Mouse (Mus musculus) cerebellum, adult 2 months (tissue): ENCODE results near the gene Bcas1. TPM values are rescaled to one million over a fixed set of nuclear protein-coding genes. Genes with fewer than 3 reads are reported as not detected.

Source experiments
- DNase-seq, 2 experiments: peaks; one replicate each; pipeline ENCODE4 v3.0.0; 2021
- H3K27ac ChIP-seq: fragments of 200-500 bp; 2 replicates; pipeline ENCODE4 v1.5.1; 2012; ENCODE audit warnings: low read length, control low read depth, inconsistent platforms; ENCODE audit not compliant: insufficient read depth
- H3K27me3 ChIP-seq: fragments of 200-500 bp; 2 replicates; pipeline ENCODE4 v1.6.1; 2012; ENCODE audit warnings: inconsistent platforms, mild to moderate bottlenecking, low read length, moderate library complexity; ENCODE audit not compliant: control insufficient read depth, insufficient read depth
- H3K4me1 ChIP-seq: fragments of 200-500 bp; 2 replicates; pipeline ENCODE4 v1.6.1; 2011; ENCODE audit warnings: low read length; ENCODE audit not compliant: control insufficient read depth, insufficient read depth
- H3K4me3 ChIP-seq: fragments of 200-500 bp; replicated peaks from 2 replicates; pipeline ENCODE3; 2011; ENCODE audit warnings: mild to moderate bottlenecking, low read depth, low read length, control low read depth; ENCODE audit not compliant: insufficient read depth
- CTCF ChIP-seq: fragments of 200-500 bp; IDR thresholded peaks from 2 replicates; pipeline ENCODE4 v1.5.1; 2011; ENCODE audit warnings: low read depth, mild to moderate bottlenecking, control low read depth, low read length, moderate library complexity, borderline replicate concordance; ENCODE audit not compliant: insufficient read depth
- POLR2A ChIP-seq: fragments of 200-500 bp; IDR thresholded peaks from 2 replicates; pipeline ENCODE4 v1.6.1; 2011; ENCODE audit warnings: low read length, control low read depth, borderline replicate concordance; ENCODE audit not compliant: insufficient read depth
- WGBS: fragments of 180-500 bp; shearing (Covaris S2); methylation state at CpG from one replicate; pipeline ENCODE4 v1.1.7; 2018; 5-methylcytosine and 5-hydroxymethylcytosine counted together
- polyA plus RNA-seq: library from polyadenylated mRNA; depleted of rRNA; stranded (reverse); fragments of >200 nt; gene quantifications from 2 replicates; pipeline ENCODE4 v1.2.3, GENCODE M21; 2012

The Bcas1 gene
- polyA plus RNA-seq, 1 experiment = 282 TPM

DNA sequence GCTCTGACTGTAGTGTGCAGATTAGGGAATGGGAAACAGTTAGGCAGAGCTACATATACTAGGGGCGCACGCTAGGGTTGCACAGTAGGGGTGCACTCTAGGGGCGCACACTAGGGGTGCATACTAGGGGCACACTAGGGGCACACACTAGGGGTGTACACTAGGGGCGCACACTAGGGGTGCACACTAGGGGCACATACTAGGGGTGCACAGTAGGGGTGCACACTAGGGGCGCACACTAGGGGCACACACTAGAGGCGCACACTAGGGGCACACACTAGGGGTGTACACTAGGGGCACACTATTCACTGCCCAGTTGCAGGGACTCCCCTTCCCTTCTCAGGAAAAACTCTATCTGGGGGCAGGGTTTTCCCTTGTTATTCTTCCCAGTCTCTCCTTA is 75.8 kb downstream of the Bcas1 start:
- TF ChIP-seq POLR2A (no peak), CTCF (no peak)
- Histone ChIP-seq H3K4me3 (no peak overlapping the region), H3K27ac (no peak overlapping the region), H3K4me1 (no peaks in the 10 kb centered on the region), H3K27me3 (no peaks in the 10 kb centered on the region)
- no peak for DNase-seq
- 81% methylated on average over 6 of the region's 6 CpGs for WGBS

DNA sequence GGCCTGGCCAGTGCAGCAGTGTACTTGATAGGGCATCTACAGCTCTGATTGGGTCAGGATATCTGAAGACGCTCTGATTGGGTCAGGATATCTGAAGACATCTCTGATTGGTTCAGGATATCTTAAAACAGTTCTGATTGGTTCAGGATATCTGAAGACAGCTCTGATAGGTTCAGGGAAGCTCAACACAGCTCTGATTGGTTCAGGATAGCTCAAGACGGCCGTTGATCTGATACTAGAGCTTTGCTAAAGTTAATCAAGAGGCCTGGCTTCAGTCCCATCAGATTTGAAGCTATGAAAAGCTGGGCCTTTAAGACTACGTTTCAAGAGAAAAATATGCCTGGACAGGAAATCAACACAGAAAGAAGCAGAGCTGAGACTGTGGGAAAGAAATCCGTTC is 77.9 kb downstream of the Bcas1 start:
- Histone ChIP-seq H3K4me3 (no peak overlapping the region), H3K27ac (no peak overlapping the region), H3K27me3 (no peaks in the 10 kb centered on the region), H3K4me1 (no peaks in the 10 kb centered on the region)
- 79% methylated on average over 5 of the region's 5 CpGs for WGBS
- DNase-seq = no peak
- TF ChIP-seq CTCF = no peak
- TF ChIP-seq POLR2A = no peak

DNA sequence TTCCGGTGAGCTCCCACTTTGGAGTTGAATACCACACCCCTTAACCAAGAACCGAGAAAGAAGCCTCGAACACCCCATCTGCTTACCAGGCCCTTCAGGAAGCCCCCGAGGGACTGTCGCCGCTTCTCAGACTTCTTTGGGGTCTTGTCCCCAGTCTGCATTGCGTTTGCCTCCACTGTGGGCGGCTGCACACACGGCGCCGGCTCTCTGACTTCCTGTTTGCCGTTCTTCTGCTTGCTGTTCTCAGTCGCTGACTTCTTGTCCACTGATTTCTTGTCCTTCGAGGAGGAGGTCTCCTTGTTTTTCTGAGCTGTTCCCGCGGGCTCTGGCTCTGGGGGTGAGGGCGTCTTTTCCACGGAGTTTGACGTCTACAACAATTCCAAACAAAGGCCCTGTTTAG is 78.5 kb downstream of the Bcas1 start:
- Histone ChIP-seq H3K4me1 (no peaks in the 10 kb centered on the region), H3K27ac (no peak overlapping the region), H3K27me3 (no peaks in the 10 kb centered on the region), H3K4me3 (no peak overlapping the region)
- TF ChIP-seq POLR2A (no peak), CTCF (no peak)
- WGBS = 74% methylated on average over 19 of the region's 19 CpGs
- no peak for DNase-seq

DNA sequence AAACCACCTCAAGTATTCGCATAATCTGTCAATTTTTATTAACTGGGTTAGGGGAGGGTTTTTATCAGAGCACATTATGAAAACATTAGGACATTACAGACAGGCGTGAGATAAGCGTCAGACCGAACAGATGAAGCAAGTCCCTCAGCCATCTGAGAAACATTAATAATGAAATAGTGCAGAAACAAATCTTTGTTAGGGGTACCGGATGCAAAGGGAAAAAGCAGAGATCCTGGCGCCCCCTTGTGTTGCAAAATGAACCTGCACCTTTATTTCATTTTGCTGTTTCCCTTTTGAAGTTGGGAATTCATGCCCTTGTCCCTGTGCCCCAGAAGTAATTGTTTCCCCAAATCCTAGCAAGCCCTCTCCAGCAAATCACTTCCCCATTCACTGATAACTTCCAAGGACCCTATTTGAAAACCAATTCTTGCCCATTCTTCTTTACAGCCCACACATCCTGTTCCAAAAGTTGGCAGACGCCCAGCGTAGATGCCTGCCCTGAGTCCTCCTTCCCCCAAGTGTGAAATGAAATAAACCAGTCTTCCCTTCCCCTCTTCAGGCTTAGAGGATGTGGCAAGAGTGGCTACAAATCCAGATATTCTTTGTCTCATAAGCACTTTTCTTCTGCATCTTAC is 80.4 kb downstream of the Bcas1 start:
- no peak overlapping the region for H3K4me3 ChIP-seq
- no peak for DNase-seq
- no peaks in the 10 kb centered on the region for H3K4me1 ChIP-seq
- H3K27me3 ChIP-seq = no peaks in the 10 kb centered on the region
- WGBS = 44% methylated on average over 8 of the region's 8 CpGs
- no peak for TF ChIP-seq POLR2A
- TF ChIP-seq CTCF = peak; percentile 33; the same call in 1 of the 2 replicates
- no peak overlapping the region for H3K27ac ChIP-seq

DNA sequence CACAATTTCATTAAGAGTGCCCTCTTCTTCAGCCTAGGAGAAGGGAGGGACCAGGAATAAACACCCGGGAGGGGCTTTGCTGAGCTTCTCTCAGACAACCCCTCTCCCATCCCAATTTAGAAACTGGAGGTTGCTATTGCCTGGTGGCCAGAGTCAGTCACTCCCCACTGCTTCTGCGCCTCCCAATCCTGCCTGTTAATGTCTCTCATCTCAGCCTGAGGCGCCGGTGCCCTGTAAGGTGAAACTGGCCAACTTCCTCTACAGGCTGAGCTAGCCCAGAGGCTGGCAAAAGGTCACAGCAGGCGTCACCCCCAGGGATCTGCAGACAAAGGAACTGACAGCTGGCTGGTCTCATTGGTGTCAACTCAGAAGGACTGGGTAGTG is 82.2 kb downstream of the Bcas1 start:
- Histone ChIP-seq H3K27me3 (no peaks in the 10 kb centered on the region), H3K4me1 (no peaks in the 10 kb centered on the region), H3K27ac (no peak overlapping the region), H3K4me3 (no peak overlapping the region)
- DNase-seq = no peak
- WGBS = 37% methylated on average over 5 of the region's 5 CpGs
- TF ChIP-seq POLR2A (no peak), CTCF (no peak)

DNA sequence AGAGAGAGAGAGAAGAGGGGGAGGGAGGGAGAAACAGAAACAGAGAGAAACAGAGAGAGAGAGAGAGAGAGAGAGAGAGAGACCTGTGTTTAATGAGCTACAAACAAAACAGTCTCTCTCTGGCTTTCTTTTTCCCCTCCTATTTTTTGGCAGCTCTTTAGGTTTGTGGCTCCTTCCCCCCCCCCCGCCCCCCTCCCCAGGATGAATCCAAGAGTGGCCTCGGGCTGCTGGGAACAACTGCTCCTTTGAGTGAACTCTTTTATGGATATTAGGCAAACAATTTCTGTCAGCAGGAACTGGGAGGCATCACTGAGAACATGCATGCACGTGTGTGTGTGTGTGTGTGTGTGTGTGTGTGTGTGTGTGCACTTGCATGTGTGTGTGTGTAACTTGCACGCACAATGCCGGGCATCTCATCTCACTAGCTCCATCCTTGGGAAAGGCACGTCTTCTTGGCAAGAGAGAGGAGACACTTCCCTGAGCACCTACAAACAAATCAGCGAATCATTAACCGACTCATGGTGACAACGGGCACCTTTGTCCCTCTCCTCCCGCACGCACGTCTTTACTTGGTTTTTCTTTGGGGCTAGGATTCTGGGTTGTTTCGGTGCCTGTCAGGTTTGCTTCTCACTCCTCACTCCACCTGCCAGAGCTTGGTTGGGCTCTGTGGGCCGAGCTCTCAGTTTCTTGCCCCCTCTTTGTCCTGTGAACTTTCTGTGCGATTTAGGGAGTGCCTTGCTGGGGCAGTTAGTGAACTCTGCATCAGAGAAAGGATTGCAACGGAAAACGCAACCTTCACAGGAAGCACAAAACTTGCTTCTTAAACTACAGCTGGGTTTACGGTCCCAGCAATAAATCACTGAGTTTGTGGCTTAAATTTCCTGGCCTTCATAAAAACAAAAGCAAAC is 82.9 kb downstream of the Bcas1 start:
- H3K4me3 ChIP-seq = no peak overlapping the region
- no peak for DNase-seq
- H3K27ac ChIP-seq = no peak overlapping the region
- H3K4me1 ChIP-seq = no peaks in the 10 kb centered on the region
- no peaks in the 10 kb centered on the region for H3K27me3 ChIP-seq
- TF ChIP-seq POLR2A (no peak), CTCF (no peak)
- 32% methylated on average over 18 of the region's 18 CpGs for WGBS

DNA sequence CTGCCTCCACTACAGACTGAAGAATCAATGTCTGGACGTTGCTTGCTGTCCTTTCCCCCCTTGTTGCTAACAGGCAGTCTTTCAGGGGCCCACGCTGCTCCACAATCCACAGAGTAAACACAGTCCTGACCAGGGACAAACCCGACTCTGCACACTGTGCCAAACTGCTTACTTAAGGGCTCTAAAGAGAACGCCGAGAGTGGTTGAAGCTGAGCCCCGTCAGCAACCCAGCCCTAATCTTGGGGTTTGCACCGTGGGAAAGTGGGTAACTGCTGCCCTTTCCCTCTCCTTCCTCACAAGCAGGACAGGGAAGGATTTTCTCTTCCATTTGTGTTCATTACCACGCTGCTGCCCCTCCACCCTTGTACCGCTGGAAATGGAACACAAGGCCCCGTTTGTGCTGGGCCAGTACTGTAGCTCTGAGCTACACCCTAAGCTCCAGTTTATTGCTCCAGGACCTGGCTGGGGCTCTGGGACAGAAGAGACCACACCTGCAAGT is 83.8 kb downstream of the Bcas1 start:
- 47% methylated on average over 10 of the region's 10 CpGs for WGBS
- Histone ChIP-seq H3K27ac (no peak overlapping the region), H3K4me1 (no peaks in the 10 kb centered on the region), H3K27me3 (no peaks in the 10 kb centered on the region), H3K4me3 (no peak overlapping the region)
- DNase-seq = no peak
- TF ChIP-seq CTCF (no peak), POLR2A (no peak)
